Mouse (Mus musculus): ENCODE measurements around the gene Zscan22. TPM values are rescaled to one million over a fixed set of nuclear protein-coding genes. Genes with fewer than 3 reads are reported as not detected.

Zscan22 gene
- 15.0 and 21.0 TPM in 2 replicates for polyA plus RNA-seq (2012; rRNA removed)

GRCm38 (mm10) chr7:12897655-12898410 lies at the start of gene Zscan22:
Gene Zscan22, plus strand, starts transcription at chr7:12897815.

GRCm38 (mm10) chr7:12880911-12881660 lies 16.5 kb upstream of the Zscan22 start, which contains the start of gene Zfp128:
Gene Zfp128, plus strand, starts transcription at chr7:12881177.

GRCm38 (mm10) chr7:12921705-12922465 lies 24.3 kb downstream of the Zscan22 start, which contains the start of gene Rps5:
Gene Rps5, plus strand, starts transcription at chr7:12922290.

GRCm38 (mm10) chr7:12927191-12927680 lies 29.6 kb downstream of the Zscan22 start, which contains the start of gene Rnf225:
Gene Rnf225, plus strand, starts transcription at chr7:12927416.

Other genes with a start within 250 kb of the Zscan22 start
- not detected in 2 replicates for gene Vmn2r55, start 212.8 kb upstream of the Zscan22 start, polyA plus RNA-seq (2012; rRNA removed)
- not detected in 2 replicates for gene Vmn2r56, start 162.8 kb upstream of the Zscan22 start, polyA plus RNA-seq (2012; rRNA removed)
- gene Zscan18, start 94.2 kb upstream of the Zscan22 start, polyA plus RNA-seq (2012; rRNA removed): 3.9 and 4.8 TPM in 2 replicates
- gene Zfp329, start 79.0 kb upstream of the Zscan22 start, polyA plus RNA-seq (2012; rRNA removed): 0.62 and 1.2 TPM in 2 replicates
- 4.6 and 11.1 TPM in 2 replicates for gene Zfp110, start 63.1 kb upstream of the Zscan22 start, polyA plus RNA-seq (2012; rRNA removed)
- gene Zfp128, start 16.6 kb upstream of the Zscan22 start, polyA plus RNA-seq (2012; rRNA removed): 1.4 and 1.5 TPM in 2 replicates
- 4,303 and 5,955 TPM in 2 replicates for gene Rps5, start 24.5 kb downstream of the Zscan22 start, polyA plus RNA-seq (2012; rRNA removed)
- gene Rnf225, start 29.6 kb downstream of the Zscan22 start, polyA plus RNA-seq (2012; rRNA removed): 1.1 and 1.4 TPM in 2 replicates
- gene Zfp324, start 68.0 kb downstream of the Zscan22 start, polyA plus RNA-seq (2012; rRNA removed): 15.2 and 15.9 TPM in 2 replicates
- gene Zfp446, start 80.0 kb downstream of the Zscan22 start, polyA plus RNA-seq (2012; rRNA removed): 8.6 and 10.7 TPM in 2 replicates
- gene Slc27a5, start 100.4 kb downstream of the Zscan22 start, polyA plus RNA-seq (2012; rRNA removed): 0.14 and 0.92 TPM in 2 replicates
- gene Trim28, start 101.3 kb downstream of the Zscan22 start, polyA plus RNA-seq (2012; rRNA removed): 489 and 576 TPM in 2 replicates
- gene Zbtb45, start 112.2 kb downstream of the Zscan22 start, polyA plus RNA-seq (2012; rRNA removed): 65.0 and 66.4 TPM in 2 replicates
- gene Chmp2a, start 137.0 kb downstream of the Zscan22 start, polyA plus RNA-seq (2012; rRNA removed): 67.1 and 76.2 TPM in 2 replicates
- 121 and 156 TPM in 2 replicates for gene Ube2m, start 140.5 kb downstream of the Zscan22 start, polyA plus RNA-seq (2012; rRNA removed)
- gene Mzf1, start 156.9 kb downstream of the Zscan22 start, polyA plus RNA-seq (2012; rRNA removed): 8.6 and 8.9 TPM in 2 replicates
- gene Vmn1r85, start 197.4 kb downstream of the Zscan22 start, polyA plus RNA-seq (2012; rRNA removed): not detected in 2 replicates
- not detected in 2 replicates for gene Vmn1r86, start 222.1 kb downstream of the Zscan22 start, polyA plus RNA-seq (2012; rRNA removed)
- gene Vmn1r87, start 242.3 kb downstream of the Zscan22 start, polyA plus RNA-seq (2012; rRNA removed): not detected in 2 replicates